Mouse (Mus musculus): ENCODE measurements around the gene Hecw1.

The Hecw1 gene

DNA sequence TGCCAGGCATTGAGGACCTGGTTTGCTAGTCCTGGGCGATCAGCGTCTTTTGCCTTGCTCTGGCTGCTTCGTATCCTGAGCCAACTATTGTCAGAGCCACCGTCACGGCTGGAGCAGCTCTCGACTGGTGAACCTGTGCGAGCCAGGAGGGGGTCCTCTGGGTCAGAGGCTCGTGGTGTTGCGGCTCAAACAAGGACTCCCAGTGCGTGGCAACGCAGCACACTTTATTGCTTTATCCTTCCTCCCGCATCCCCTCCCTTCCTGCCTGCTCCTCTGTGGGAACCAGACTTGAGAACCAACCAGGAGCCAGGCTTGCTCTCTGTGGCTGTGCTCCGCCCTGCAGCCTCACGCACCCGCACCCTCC lies at the start of gene Hecw1:
Gene Hecw1 (minus strand): TSS at position 323 of the 364 bp plus-strand sequence.
- DNase-seq, result no peak

DNA sequence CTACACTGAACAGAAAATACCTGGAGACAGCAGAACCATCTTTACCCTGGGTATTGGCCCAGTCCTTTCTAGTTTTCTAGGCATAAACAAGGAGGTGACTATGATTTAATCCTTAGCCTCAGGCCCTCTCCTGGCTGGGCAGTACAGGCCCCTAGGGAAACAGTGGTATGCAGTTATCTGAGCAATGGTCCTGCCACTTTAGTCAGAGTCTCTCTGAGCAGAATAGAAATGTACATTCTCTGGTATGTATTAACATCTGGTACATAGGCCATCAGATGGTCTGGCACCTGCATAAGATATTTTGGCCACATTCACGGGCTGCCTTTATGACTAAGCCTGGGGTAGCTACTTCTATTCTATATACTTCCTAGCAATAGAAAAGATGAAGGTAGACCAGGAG lies 38.3 kb upstream of the Hecw1 start:
- no peak for DNase-seq

DNA sequence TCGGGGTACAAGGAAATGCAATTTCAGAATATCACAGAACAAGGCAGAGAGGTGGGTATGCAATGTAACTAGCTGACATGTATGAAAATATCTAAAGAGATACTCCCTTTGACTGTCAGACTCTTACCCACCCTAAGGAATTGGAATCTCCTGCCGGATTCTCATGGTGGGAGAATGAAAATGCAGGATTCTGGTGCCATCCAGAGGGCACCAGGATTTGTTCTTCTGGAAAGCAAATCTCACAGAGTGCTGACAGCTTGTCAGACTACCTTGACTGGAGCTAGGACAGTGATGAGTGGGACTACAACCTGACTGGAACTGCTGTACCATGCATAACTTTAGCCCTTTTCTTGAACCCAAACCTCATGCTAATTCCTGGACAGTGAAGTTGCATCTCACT lies 29.6 kb upstream of the Hecw1 start:
- no peak for DNase-seq

DNA sequence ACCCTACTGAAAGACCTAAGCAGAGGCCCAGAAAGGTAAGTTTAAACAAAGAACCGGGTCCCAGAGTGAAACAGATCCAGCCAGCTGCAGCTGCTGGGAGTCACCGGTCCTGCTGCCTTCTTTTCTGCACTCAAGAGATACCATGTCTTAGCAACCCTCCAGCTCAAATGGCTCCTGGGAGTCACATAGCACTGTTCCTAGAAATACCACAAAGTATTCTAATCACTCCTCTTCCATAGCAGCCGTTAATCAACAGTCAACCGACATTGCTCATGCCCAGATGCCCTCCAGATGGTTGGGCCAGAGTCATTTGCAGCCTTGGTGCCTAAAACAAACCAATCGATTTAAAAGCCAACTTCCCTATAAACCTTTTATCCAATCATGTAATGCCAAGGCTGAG lies 19.8 kb upstream of the Hecw1 start:
- DNase-seq, result no peak

DNA sequence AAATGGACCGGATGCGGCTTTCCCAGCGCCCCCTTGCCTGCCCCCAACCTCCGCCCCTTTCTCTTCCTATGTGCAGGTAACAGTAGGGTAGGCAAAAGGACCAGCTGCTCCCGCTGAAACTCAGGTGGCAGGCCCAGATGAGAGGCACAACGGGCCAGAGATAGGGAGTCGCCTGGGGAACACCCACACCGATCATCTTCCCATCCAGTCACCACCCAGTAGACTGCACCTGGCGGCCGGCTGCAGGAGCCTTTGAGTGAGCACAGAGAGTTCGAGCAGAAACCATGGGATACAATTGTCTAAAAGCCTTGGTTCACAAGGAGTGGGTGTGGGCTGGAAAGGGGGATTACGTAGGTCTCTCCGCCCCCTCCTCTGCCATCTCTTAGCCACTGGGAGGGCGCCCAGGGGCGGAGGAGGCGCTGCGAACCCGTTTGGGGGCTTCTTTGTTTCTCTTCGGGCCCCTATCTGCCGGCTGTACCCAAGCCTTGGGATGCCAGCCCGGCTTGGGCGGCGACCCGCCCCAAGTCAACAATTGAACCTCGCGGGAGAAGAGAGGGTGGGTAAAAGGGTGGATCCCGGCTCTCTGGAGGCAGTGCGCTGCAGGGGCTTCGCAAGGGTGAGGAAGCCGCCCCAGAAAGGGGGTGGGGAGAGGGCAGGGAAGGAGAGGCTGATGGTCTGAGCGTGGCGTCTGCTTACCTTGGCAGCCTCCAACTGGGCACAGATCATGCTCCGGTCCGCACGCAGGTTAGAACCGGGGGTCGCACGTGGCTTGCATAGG lies 711 bp downstream of the Hecw1 start:
- DNase-seq, result no peak

DNA sequence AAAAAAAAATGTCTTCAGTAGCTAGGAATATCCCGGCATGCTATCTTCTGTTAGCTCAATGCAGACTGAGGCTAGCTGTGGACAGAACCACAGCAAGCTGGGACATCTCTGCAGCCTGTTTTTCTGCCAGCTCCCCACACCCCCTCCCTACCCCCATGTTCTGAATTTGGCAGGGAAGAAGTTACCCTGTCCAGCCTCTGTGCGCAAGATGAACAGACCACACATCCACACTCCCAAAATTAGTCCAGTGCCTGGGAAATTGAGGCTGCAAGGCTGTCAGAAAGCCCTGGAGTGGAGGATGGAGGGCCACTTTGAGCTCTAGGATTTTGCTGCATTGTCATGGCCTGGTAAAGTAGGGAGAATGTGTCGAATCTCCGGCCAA lies 1.3 kb downstream of the Hecw1 start:
- DNase-seq, result no peak

DNA sequence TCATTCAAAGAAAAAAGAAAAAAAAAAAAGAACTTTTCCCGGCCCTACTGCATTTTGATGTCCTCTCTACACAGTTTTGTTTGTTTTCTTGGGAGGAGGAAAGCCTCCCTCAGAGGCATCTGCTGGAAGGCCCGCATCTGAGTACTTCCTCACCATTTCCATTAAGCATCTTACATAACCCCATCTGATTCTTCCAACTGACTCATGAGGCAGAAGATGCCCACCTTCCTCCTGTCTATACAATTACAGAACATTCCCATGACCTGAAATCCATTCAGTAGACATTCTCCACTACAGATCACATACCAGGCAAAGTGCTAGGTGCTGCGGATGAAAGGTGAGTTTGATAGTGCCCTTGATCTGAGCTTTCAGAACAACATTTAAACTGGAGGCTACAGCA lies 3.4 kb downstream of the Hecw1 start:
- DNase-seq, result no peak

DNA sequence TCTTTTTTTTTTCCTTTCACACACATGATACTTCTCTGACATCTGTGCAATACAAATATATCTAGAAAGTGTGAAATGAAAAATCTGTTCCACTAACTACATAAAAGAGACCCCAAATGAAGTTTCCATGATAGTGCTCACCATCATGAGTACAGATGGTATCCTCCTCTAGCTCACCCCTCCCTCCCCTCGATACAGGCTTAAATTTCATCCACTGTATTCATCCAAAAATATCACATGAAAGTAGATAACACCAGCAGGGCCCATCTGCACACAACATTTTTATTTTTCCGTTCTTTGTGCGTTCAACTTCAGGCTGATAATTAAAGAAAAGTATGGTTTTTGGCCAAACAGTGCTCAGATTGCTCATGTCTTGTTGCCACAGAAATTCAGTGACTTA lies 5.5 kb downstream of the Hecw1 start:
- DNase-seq, result no peak

DNA sequence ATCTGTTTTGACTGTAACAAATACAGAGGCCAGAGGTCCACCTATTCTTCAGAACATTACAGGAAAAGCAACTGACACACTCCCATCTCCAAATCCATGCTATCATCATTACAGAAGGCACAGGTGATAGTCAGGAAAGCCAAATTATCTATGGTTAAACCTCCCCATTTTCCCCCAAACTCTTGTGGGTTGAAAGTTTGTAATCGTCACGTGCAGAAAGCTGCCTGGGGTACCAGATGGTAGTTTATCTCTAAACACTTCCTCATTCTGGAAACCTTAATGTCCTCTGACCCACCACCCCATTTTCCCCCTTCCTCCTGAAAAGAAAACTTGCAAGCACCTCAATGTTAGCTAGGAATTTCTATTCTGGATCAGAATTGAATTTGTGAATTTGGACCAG lies 7.9 kb downstream of the Hecw1 start:
- no peak for DNase-seq

DNA sequence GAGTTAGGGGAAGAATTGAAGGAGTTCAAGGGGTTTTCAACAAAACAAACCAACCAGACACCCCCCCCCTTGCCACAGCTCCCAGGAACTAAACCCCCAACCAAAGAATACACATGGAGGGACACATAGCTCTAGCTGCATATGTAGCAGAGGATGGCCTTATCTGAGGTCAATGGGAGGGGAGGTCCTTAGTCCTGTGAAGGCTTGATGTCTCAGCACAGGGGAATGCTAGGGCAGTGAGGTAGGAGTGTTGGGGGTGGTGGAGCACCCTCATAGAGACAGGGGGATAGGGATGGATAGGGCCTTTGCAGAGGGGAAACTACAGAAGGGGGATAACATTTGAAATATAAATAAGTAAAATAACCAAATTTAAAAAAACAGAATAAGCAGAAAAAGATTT lies 9.1 kb downstream of the Hecw1 start:
- no peak for DNase-seq

DNA sequence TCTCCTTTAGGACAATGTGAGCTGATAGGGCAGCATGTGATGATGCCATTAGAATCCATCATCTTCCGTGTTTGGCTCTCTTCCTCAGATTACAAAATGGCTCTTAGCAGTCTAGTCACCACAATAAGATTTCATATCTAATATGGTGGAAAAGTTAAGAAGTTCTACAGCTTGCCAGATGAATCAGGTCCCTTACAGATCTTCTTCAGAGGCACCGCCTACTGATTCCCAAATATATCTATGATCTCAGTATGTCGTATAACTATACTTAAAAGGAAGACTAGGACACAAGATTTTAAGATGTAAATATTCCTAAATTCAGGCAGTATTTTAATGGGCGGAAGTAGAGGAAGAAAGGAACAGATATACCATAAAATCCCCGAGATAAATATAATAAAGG lies 16.3 kb downstream of the Hecw1 start:
- DNase-seq, result no peak

DNA sequence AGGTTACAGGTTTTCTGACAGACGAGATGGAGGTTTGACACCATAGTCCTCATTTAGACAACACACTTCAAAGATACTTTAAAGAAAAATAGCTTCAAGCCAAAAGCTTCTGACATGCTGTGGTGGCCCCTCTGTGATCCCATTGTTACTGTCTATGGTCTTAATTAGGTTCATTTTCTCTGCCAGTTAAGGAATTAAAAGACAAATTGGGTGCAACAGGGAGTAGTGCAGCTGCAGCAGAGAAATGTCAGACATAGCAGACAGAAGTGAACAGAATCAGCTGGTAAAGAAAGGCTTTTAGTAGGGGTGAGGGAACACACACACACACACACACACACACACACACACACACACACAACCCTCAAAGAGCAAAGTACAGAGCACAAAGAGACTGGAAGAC lies 22.8 kb downstream of the Hecw1 start:
- no peak for DNase-seq

DNA sequence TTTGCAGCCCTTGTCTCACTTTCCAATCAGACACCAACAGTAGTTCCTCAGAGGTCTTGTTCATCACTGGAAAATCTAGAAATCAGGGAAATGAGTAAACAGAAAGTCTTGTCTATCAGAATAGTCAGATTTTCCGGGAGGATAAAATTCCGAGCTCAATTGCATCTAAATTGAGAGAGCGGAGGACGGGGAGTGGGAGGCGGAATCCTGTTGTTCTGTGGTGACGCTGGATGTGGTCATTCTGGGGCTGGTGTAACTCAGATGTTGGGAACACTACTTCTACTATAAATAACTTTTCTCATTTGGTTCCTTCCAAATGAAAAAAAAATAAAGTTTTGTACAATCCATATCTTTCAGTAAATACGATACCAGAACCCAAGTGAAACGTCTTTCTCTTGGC lies 24.2 kb downstream of the Hecw1 start:
- no peak for DNase-seq

DNA sequence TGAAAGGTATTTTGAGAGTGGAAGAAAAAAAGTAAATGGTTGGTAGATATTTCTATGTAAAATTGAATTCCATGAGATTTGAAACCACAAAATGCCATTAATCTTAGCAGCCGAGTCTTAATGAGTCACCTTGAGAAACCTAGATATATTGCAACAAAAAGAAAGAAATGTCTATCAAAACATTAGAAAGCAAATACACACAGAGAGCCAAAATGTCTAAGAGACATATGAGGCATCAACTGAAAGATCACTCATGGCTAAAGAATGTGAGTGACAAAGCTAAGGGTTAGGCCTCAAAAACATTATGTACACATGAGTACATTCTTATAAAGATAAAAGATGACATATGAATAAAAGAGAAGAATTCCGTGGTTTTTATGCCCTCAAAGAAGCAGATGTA lies 26.1 kb downstream of the Hecw1 start:
- DNase-seq, result no peak

DNA sequence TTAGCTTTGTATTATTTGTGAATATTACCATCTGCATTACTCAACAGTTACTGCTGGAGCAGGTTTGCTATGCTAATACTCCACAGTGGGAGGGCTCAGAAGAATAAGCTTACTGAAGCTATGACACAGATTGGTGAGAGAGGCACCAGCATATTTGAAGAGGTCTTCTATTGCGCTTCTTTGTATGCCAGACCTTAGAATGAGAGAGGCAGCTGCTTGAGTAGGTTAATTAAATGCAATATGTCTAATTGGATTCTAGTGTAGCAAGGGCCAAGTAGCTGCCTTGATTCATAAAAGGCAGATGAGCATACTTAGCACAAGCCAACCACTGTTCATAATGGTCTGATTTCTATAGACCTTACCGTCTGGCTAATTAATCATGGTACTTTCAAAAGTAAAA lies 35.2 kb downstream of the Hecw1 start:
- DNase-seq, result no peak

DNA sequence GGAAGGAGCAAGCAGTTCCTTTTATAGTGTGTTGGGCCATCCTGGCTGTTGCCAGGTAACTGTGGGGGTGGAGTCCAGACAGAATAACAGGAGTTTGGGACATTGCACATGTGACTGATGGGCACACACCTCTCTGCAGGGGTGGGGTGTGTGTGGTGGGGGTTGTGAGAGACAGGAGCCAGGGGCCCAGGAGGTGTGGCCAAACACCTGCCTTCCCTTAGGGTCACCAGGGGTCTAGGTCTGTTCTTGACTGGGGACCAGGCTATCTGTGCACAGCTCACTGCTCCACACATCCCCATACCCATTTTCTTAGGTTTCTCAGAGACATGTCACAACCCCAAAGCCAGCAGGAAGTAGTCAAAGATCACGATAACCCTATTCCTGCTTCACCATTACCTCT lies 51.9 kb downstream of the Hecw1 start:
- DNase-seq, result no peak

DNA sequence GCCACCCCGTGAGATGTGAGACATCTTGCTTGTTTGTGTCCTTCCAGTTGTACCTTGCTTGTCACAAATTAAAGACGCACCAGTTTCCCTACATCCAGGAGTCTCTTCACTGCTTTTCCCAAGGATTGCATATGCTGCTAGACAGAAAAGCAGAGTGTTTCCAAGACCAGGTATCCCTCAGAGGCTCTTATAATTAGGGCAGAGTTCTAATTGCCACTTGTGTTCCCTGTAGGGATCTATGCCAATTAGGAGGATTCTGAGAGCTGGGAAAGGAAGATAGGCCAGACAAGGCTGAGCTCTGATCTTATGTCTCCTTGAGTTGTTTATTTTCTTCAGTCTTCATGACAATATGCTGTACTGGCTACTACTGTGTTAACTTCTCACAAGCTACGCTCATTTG lies 55.5 kb downstream of the Hecw1 start:
- DNase-seq, result no peak

DNA sequence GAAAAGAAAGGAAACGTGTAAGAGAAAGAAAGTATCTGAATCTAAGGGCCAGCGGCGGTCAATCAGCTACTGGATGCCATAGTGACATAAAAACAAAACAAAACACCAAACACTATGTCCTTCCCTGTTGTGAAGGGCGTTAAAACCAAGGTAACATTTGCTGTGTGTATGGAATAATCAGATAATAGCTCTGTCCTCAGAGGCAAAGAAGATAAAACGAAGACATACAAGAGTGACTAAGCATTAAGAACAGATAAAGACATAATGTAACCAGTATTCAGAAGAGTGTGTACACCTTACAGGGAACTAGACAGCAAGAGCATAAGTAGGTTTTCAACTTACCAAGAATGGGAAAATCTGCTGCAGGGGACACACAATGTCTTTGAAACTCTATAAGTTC lies 62.0 kb downstream of the Hecw1 start:
- no peak for DNase-seq

DNA sequence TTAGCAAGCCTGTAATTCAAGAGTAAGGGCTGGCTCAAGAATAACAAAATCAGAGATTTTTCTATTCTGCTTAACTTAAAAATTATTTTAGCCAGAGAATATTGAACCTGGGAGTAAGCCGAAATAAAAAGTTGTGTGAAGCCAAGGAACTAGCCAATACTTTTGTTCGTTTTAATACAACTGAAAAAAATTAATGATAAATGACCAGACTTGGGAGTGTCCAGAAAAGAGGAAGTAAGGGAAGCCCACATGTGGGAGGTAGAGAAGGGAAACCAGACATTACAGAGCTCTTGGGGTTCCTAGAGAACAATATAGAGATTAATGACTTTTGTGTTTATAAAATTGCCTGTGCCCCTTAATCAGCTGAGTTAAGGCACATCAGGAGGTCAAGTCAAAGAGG lies 66.0 kb downstream of the Hecw1 start:
- DNase-seq, result no peak

DNA sequence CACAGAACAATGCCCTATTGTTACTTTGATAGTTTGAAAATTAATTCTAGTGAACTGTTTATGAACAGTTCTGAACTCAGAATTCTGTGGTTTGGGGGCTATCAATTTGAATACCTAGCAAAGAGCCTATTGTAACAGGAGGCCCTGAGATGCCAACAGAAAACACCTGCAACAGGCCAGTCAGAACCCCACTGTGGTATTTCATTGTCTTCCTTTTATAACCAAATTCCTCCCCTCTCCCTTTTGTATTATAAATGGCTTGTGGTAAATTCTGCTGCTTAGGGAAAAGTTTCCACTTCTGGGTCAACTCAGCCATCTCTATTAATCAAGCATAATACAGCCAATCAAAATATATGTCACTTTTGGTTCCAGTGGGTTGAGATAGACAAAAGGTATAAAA lies 83.5 kb downstream of the Hecw1 start:
- DNase-seq, result no peak

DNA sequence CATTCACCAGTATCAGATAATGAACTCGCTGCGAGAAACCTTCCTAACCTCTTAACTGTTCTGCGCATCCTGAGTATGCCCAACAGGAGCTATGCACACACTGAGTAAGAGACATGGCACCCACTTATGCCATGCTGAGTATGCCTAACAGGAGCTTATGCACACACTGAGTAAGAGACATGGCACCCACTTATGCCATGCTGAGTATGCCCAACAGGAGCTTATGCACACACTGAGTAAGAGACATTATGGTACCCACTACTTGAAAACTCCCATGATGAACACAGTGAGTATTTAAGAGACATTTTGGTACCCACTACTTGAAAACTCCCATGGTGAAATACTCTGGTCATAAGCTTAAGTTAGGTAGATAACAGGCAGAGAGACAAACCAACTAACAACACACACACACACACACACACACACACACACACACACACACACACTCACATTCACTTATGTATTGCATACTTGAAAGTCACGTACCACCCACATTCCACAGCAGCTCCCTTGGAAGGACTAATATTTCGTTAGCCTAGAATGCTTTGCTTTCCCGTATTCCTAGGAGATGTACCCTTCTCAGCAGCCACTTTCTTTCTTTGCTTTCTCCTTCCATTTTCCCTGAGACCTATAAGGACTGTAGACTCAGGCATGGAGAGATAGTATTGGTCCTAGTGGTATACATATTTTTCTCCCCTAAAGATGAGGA lies 94.0 kb downstream of the Hecw1 start:
- no peak for DNase-seq

DNA sequence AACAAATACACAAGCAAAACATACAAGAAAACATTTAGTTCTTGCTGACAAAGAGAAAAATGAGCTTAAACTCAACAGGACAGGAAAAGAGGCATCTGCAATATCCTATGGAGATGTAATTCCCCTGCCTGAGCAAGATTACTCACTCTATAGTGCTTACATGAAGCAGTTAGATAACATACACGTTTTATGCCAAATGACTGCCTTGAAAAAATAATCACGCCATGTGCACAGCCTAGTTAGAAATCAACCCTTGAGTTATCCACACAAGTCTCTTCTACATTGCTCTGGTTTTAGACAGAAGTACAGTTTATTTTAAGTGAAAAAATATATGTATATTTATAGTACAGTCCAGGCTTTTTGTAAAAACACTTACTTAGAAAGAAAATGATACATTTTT lies 98.2 kb downstream of the Hecw1 start:
- no peak for DNase-seq

DNA sequence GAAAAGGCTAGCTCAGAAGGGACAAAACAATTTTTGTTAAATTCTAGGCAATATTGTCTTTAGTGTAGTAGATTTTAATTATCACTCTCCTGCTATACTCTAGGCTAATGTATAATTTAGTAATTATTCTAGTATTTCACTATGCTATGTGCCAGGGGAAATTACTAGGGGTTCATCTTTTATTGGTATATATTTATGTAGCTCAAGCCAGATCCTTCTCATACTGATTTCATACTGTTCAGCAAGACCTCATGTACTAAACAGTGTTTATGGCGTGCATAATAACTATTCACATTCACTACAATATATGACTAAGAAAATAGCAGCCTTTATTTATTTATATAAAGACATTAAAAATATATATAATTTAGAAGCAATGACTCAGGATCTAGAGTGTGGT lies 109.6 kb downstream of the Hecw1 start:
- no peak for DNase-seq

DNA sequence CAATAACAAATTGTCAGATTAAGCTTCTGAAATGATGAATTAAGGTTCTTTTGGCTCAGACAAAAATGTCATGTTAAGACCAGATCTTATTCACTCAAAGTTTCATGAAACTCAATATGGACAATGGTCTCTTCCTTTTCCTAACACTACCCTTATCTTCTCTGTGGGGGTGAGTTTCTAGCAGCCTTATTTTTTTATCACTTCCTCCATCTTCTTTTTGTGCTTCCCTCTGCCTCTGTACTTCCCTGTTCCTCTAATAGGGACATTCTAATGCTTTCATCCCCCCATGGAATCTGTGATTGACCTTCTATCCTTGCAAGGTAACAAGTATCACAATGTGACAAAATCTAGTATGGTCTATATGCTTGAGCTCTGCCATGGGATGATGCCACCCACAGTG lies 148.6 kb downstream of the Hecw1 start:
- DNase-seq, result no peak

DNA sequence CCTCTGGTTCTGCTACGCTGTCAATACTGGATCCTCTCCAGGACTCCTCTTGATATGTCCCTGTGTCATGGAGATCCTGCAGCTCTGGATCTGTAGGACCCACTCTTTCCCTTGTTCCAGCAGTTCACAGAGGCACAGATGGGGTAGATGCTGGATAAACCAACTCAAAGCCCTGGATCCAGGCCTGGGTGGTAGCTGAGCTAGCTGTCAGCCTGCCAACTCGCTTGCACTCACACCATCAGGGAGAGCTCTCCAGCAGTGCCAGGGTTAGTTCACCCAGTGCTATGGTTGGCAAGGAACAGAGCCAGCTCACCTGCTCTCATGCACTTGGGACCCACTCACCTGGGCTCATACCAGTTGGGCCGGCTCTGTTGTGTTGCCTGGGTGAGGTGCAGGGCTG lies 157.5 kb downstream of the Hecw1 start:
- DNase-seq, result no peak

Data from kidney, postnatal 36 days (tissue).